Mouse (Mus musculus) embryonic facial prominence, embryonic 11.5 days (tissue): ENCODE results near the gene Vim. TPM values are rescaled to one million over a fixed set of nuclear protein-coding genes. Genes with fewer than 3 reads are reported as not detected.

Experiments used
- ATAC-seq: fragments of 200-750 bp; cut with Nextera tagmentation; replicated peaks from 2 replicates; pipeline ENCODE4 v1.8.0; 2017; ENCODE audit warnings: low read depth; ENCODE audit not compliant: insufficient number of reproducible peaks, low FRiP score, low TSS enrichment
- DNase-seq: peaks from one replicate; pipeline ENCODE4 v3.0.0-alpha.2; 2015; ENCODE audit warnings: low spot score
- H3K27ac ChIP-seq: fragments of 300-500 bp; sonication (generic); replicated peaks from 2 replicates; pipeline ENCODE4 v1.5.1; 2014; ENCODE audit warnings: mild to moderate bottlenecking, low read depth, low read length, control low read depth
- H3K27me3 ChIP-seq: fragments of 300-500 bp; sonication (generic); 2 replicates; pipeline ENCODE4 v1.6.1; 2014; ENCODE audit warnings: mild to moderate bottlenecking, low read length, moderate library complexity, mixed read lengths; ENCODE audit not compliant: control insufficient read depth, insufficient read depth
- H3K36me3 ChIP-seq: fragments of 300-500 bp; sonication (generic); replicated peaks from 2 replicates; pipeline ENCODE4 v1.6.1; 2014; ENCODE audit warnings: low read depth, mild to moderate bottlenecking, low read length, moderate library complexity, mixed read lengths; ENCODE audit not compliant: control insufficient read depth, insufficient read depth
- H3K4me1 ChIP-seq: fragments of 300-500 bp; sonication (generic); 2 replicates; pipeline ENCODE4 v1.6.1; 2014; ENCODE audit warnings: low read length, mixed read lengths; ENCODE audit not compliant: control insufficient read depth, insufficient read depth
- H3K4me2 ChIP-seq: fragments of 300-500 bp; sonication (generic); 2 replicates; pipeline ENCODE4 v1.6.1; 2014; ENCODE audit warnings: low read depth, mild to moderate bottlenecking, control low read depth, low read length, moderate library complexity
- H3K4me3 ChIP-seq: fragments of 300-500 bp; sonication (generic); 2 replicates; pipeline ENCODE4 v1.5.1; 2014; ENCODE audit warnings: low read depth, low read length, control low read depth
- H3K9ac ChIP-seq: fragments of 300-500 bp; sonication (generic); replicated peaks from 2 replicates; pipeline ENCODE4 v1.6.1; 2014; ENCODE audit warnings: mild to moderate bottlenecking, control low read depth, low read length
- H3K9me3 ChIP-seq: fragments of 300-500 bp; sonication (generic); replicated peaks from 2 replicates; pipeline ENCODE4 v1.6.1; 2016; ENCODE audit warnings: mild to moderate bottlenecking, low read length, inconsistent platforms, mixed read lengths; ENCODE audit not compliant: control insufficient read depth
- WGBS: fragments of 180-500 bp; shearing (Covaris S2); extraction: QIAGEN DNeasy Blood & Tissue Kit; methylation state at CpG from one replicate; pipeline ENCODE4 v1.1.7; 2014; 5-methylcytosine and 5-hydroxymethylcytosine counted together
- polyA plus RNA-seq: library from polyadenylated mRNA; unstranded; fragments of >200 nt; fragmentation: Nextera tagmentation; extraction: Ambion mirVana; gene quantifications from 2 replicates; pipeline ENCODE4 v1.2.1, GENCODE M21; 2014

The Vim gene
- polyA plus RNA-seq: 682 and 719 TPM in 2 replicates

GRCm38 (mm10) chr2:13573408-13574065 is at the start of gene Vim:
Gene Vim, plus strand, starts transcription at chr2:13573927.
- H3K4me2 ChIP-seq: peak within 1 kb of the TSS; percentile 82
- H3K4me1 ChIP-seq: no peaks in the 10 kb centered on the region
- H3K36me3 ChIP-seq: no peaks in the 10 kb centered on the region; the same call in 1 of the 2 replicates
- peak within 1 kb of the TSS; percentile 78 for H3K4me3 ChIP-seq
- H3K27me3 ChIP-seq: no peaks in the 10 kb centered on the region
- DNase-seq (peak; percentile 95), ATAC-seq (peak; percentile 93)
- peak within 1 kb of the TSS; percentile 86 for H3K27ac ChIP-seq
- H3K9ac ChIP-seq: peak within 1 kb of the TSS; percentile 89
- no peaks in the 10 kb centered on the region for H3K9me3 ChIP-seq
- 0% methylated on average over 26 of the region's 26 CpGs for WGBS

GRCm38 (mm10) chr2:13526205-13526604 is 47.5 kb upstream of the Vim start:
- H3K9ac ChIP-seq: no peak overlapping the region
- H3K4me3 ChIP-seq: no peak overlapping the region
- no peak overlapping the region for H3K27ac ChIP-seq
- no peaks in the 10 kb centered on the region for H3K27me3 ChIP-seq
- H3K4me2 ChIP-seq: no peak overlapping the region
- H3K36me3 ChIP-seq: no peaks in the 10 kb centered on the region
- DNase-seq (no peak), ATAC-seq (no peak)
- WGBS: 90% methylated on average over 2 of the region's 2 CpGs
- no peaks in the 10 kb centered on the region for H3K9me3 ChIP-seq
- no peaks in the 10 kb centered on the region for H3K4me1 ChIP-seq

- no peaks in the 10 kb centered on the region for H3K4me1 ChIP-seq
- ATAC-seq (no peak), DNase-seq (no peak)
- H3K9me3 ChIP-seq: no peaks in the 10 kb centered on the region
- 61% methylated on average over 2 of the region's 2 CpGs for WGBS
- no peak overlapping the region for H3K4me2 ChIP-seq
- H3K27ac ChIP-seq: no peak overlapping the region
- H3K9ac ChIP-seq: no peak overlapping the region
- no peak overlapping the region for H3K4me3 ChIP-seq
- no peaks in the 10 kb centered on the region for H3K36me3 ChIP-seq
- no peaks in the 10 kb centered on the region for H3K27me3 ChIP-seq
These were observed 46.6 kb upstream of the Vim start for GRCm38 (mm10) chr2:13527125-13527524.

GRCm38 (mm10) chr2:13527531-13527930 is 46.2 kb upstream of the Vim start:
- Histone ChIP-seq H3K9me3 (no peaks in the 10 kb centered on the region), H3K4me1 (no peaks in the 10 kb centered on the region), H3K36me3 (no peaks in the 10 kb centered on the region), H3K4me3 (no peak overlapping the region), H3K27ac (no peak overlapping the region), H3K9ac (no peak overlapping the region), H3K4me2 (no peak overlapping the region), H3K27me3 (no peaks in the 10 kb centered on the region)
- DNase-seq (no peak), ATAC-seq (no peak)
- 80% methylated on average over 4 of the region's 4 CpGs for WGBS

- no peak overlapping the region for H3K4me3 ChIP-seq
- DNase-seq: no peak
- no peak overlapping the region for H3K9ac ChIP-seq
- ATAC-seq: no peak
- H3K27me3 ChIP-seq: no peaks in the 10 kb centered on the region
- H3K36me3 ChIP-seq: no peaks in the 10 kb centered on the region
- no peak overlapping the region for H3K27ac ChIP-seq
- 95% methylated on average over 3 of the region's 3 CpGs for WGBS
- H3K4me2 ChIP-seq: no peak overlapping the region
- no peaks in the 10 kb centered on the region for H3K4me1 ChIP-seq
- no peaks in the 10 kb centered on the region for H3K9me3 ChIP-seq
These were observed 44.3 kb upstream of the Vim start for GRCm38 (mm10) chr2:13529253-13529933.

- 88% methylated on average over 6 of the region's 6 CpGs for WGBS
- Histone ChIP-seq H3K36me3 (no peaks in the 10 kb centered on the region), H3K9me3 (no peaks in the 10 kb centered on the region), H3K27ac (no peak overlapping the region), H3K27me3 (no peaks in the 10 kb centered on the region), H3K4me2 (no peak overlapping the region), H3K4me1 (no peaks in the 10 kb centered on the region), H3K4me3 (no peak overlapping the region), H3K9ac (no peak overlapping the region)
- ATAC-seq (no peak), DNase-seq (no peak)
These were observed 43.1 kb upstream of the Vim start for GRCm38 (mm10) chr2:13530639-13531038.

- H3K4me1 ChIP-seq: no peaks in the 10 kb centered on the region
- H3K4me2 ChIP-seq: no peak overlapping the region
- H3K36me3 ChIP-seq: no peaks in the 10 kb centered on the region
- H3K27me3 ChIP-seq: no peaks in the 10 kb centered on the region
- no peak overlapping the region for H3K9ac ChIP-seq
- H3K9me3 ChIP-seq: no peaks in the 10 kb centered on the region
- H3K4me3 ChIP-seq: no peak overlapping the region
- DNase-seq: no peak
- H3K27ac ChIP-seq: no peak overlapping the region
- ATAC-seq: no peak
These were observed 37.0 kb upstream of the Vim start for GRCm38 (mm10) chr2:13536747-13537146.

- Histone ChIP-seq H3K27me3 (no peaks in the 10 kb centered on the region), H3K4me1 (no peaks in the 10 kb centered on the region), H3K4me3 (no peak overlapping the region), H3K9me3 (no peaks in the 10 kb centered on the region), H3K36me3 (no peaks in the 10 kb centered on the region), H3K27ac (no peak overlapping the region), H3K4me2 (no peak overlapping the region), H3K9ac (no peak overlapping the region)
- no peak for ATAC-seq
- 6% methylated on average over 2 of the region's 2 CpGs for WGBS
- DNase-seq: no peak
These were observed 36.0 kb upstream of the Vim start for GRCm38 (mm10) chr2:13537733-13538132.
